Mouse (Mus musculus) ES-Bruce4 (cell line): ENCODE data around the gene Tnfrsf12a. TPM values are rescaled to one million over a fixed set of nuclear protein-coding genes. Genes with fewer than 3 reads are reported as not detected.
A peak's percentile ranks its signal among the peaks of the same experiment; 100 is the strongest.

Experiments used
- H3K27ac ChIP-seq: 2 replicates; pipeline ENCODE4 v1.5.1; 2012; ENCODE audit warnings: low read length, inconsistent platforms; ENCODE audit not compliant: insufficient read depth
- H3K27me3 ChIP-seq: 2 replicates; pipeline ENCODE4 v1.6.1; 2012; ENCODE audit warnings: mild to moderate bottlenecking, low read length, inconsistent platforms; ENCODE audit not compliant: control insufficient read depth, poor library complexity, insufficient read depth, severe bottlenecking
- H3K36me3 ChIP-seq: 2 replicates; pipeline ENCODE4 v1.6.1; 2012; ENCODE audit warnings: inconsistent platforms, mild to moderate bottlenecking, low read length, moderate library complexity; ENCODE audit not compliant: control insufficient read depth, poor library complexity, insufficient read depth, severe bottlenecking
- H3K4me1 ChIP-seq: one replicate; pipeline ENCODE4 v1.8.1; 2011; ENCODE audit warnings: low read length; ENCODE audit not compliant: control insufficient read depth, insufficient read depth
- H3K4me3 ChIP-seq: 2 replicates; pipeline ENCODE4 v1.5.1; 2011; ENCODE audit warnings: low read depth, mild to moderate bottlenecking, low read length
- H3K9ac ChIP-seq: 2 replicates; pipeline ENCODE4 v1.6.1; 2012; ENCODE audit warnings: low read depth, mild to moderate bottlenecking, inconsistent platforms; ENCODE audit not compliant: poor library complexity, severe bottlenecking
- H3K9me3 ChIP-seq: replicated peaks from 2 replicates; pipeline ENCODE4 v1.6.1; 2012; ENCODE audit warnings: mild to moderate bottlenecking, low read length, inconsistent platforms; ENCODE audit not compliant: control insufficient read depth, poor library complexity, insufficient read depth, severe bottlenecking
- CTCF ChIP-seq: IDR thresholded peaks from one replicate; pipeline ENCODE4 v1.8.1; 2011; ENCODE audit warnings: low read depth, low read length
- EP300 ChIP-seq: IDR thresholded peaks from 2 replicates; pipeline ENCODE4 v1.6.1; 2011; ENCODE audit warnings: low read depth, low read length; ENCODE audit not compliant: insufficient read depth
- POLR2A ChIP-seq: IDR thresholded peaks from one replicate; pipeline ENCODE4 v1.8.1; 2011; ENCODE audit warnings: low read length; ENCODE audit not compliant: insufficient read depth
- polyA plus RNA-seq: library from polyadenylated mRNA; stranded (reverse); fragments of >200 nt; gene quantifications from 2 replicates; pipeline ENCODE4 v1.2.4, GENCODE M21; 2011; ENCODE audit warnings: low read depth; ENCODE audit not compliant: missing spikeins, insufficient read depth, insufficient read length

Tnfrsf12a gene
- polyA plus RNA-seq, 1 experiment = 51.7 TPM

- no peaks in the 10 kb centered on the region for H3K4me1 ChIP-seq
- H3K36me3 ChIP-seq = no peaks in the 10 kb centered on the region
- H3K4me3 ChIP-seq = no peak overlapping the region
- no peaks in the 10 kb centered on the region for H3K9me3 ChIP-seq
- no peaks in the 10 kb centered on the region for H3K27me3 ChIP-seq
- TF ChIP-seq CTCF (no peak), POLR2A (no peak), EP300 (no peak)
- H3K9ac ChIP-seq = no peak overlapping the region
- no peak overlapping the region for H3K27ac ChIP-seq
These were observed 25.9 kb downstream of the Tnfrsf12a start for GRCm38 (mm10) chr17:23651363-23651762.

DNA sequence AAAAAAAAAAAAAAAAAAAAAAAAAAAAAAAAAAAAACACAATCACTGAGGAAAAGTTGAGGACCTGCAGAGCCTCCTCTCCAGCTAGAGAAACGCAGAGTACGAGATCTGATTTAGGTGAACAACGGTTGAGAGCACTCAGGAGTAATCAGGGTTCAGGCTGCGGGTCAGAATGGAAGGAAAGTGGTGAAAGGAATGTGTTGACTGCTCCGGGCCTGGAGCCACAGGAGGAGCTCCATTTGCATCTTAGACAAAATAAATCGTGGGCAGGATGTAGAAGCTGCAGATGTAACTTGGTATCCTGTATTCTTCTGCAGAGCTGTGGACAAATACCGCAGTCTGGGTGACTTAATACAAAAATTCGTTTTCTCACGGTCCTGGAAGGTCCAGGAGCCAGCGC is 31.4 kb downstream of the Tnfrsf12a start:
- Histone ChIP-seq H3K4me3 (no peak overlapping the region), H3K27ac (no peak overlapping the region), H3K9me3 (no peaks in the 10 kb centered on the region), H3K9ac (no peak overlapping the region), H3K36me3 (no peaks in the 10 kb centered on the region), H3K4me1 (peaks cover 2% of the 10 kb centered on the region), H3K27me3 (no peaks in the 10 kb centered on the region)
- TF ChIP-seq POLR2A = no peak
- TF ChIP-seq CTCF = no peak
- no peak for TF ChIP-seq EP300

- H3K4me3 ChIP-seq = peak within 1 kb of the TSS; percentile 66
- H3K36me3 ChIP-seq = no peaks in the 10 kb centered on the region
- peaks cover 2% of the 10 kb centered on the region for H3K4me1 ChIP-seq
- H3K27me3 ChIP-seq = no peaks in the 10 kb centered on the region
- H3K27ac ChIP-seq = no peak within 1 kb of the TSS
- peak within 1 kb of the TSS; percentile 63 for H3K9ac ChIP-seq
- TF ChIP-seq EP300 (peak; percentile 25; the same call in 1 of the 2 replicates), CTCF (no peak)
- no peaks in the 10 kb centered on the region for H3K9me3 ChIP-seq
These were observed 32.4 kb downstream of the Tnfrsf12a start, which contains the start of gene Mmp25 for GRCm38 (mm10) chr17:23644613-23645495. Gene Mmp25, minus strand, starts transcription at chr17:23645277.

GRCm38 (mm10) chr17:23631241-23631640 is 46.0 kb downstream of the Tnfrsf12a start:
- Histone ChIP-seq H3K9me3 (no peaks in the 10 kb centered on the region), H3K27me3 (no peaks in the 10 kb centered on the region), H3K4me3 (peak overlapping the region; percentile 12; the same call in 1 of the 2 replicates), H3K36me3 (no peaks in the 10 kb centered on the region), H3K9ac (peak overlapping the region; percentile 14; the same call in 1 of the 2 replicates), H3K27ac (no peak overlapping the region), H3K4me1 (peaks cover 4% of the 10 kb centered on the region)
- no peak for TF ChIP-seq EP300
- no peak for TF ChIP-seq CTCF
- no peak for TF ChIP-seq POLR2A

DNA sequence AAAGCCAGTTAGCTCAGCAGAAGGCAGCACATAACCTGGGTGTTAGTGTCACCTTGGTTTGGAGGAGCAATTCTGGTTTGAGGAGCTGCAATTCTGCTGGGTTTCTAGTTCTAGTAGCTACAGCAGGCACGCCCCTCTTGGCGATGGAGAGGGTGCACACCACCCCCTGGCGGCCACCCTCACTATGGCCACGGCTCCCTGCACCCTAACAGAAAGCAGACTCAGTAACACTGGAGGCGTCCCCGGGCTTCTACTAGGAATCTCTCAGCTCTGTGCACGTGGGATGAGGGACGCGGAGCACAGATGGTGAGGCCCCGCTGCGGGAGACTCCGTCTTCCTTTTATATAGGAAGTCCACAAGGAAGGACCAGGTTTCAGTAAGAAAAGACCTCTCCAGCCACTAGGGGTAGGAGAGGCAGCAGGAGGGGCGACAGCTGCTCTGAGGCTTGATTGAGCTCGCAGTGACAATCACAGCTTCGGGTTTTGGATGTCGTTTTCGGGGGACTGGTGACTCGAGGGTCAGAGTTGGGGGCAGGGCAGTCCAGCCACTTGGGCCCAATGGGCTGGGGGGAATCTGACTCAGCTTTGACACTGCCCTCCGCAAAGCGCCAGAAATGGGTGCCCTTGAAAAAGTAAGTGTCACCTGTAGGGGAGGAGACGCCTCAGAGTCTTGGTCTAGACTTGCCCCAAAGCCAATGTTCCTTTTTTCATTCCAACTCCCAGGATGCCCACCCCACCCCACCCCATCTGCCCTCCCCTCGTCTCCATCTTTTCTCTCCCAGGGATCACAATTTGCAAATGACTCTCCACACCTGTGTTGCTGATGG is 46.9 kb downstream of the Tnfrsf12a start:
- no peaks in the 10 kb centered on the region for H3K27me3 ChIP-seq
- TF ChIP-seq POLR2A = no peak
- TF ChIP-seq EP300 = 0 out of 2 replicates have a peak, but pooled peaks have one; percentile 11
- peak; percentile 92 for TF ChIP-seq CTCF
- no peaks in the 10 kb centered on the region for H3K36me3 ChIP-seq
- no peaks in the 10 kb centered on the region for H3K9me3 ChIP-seq
- peaks cover 4% of the 10 kb centered on the region for H3K4me1 ChIP-seq
- peak overlapping the region; percentile 14; the same call in 1 of the 2 replicates for H3K9ac ChIP-seq
- H3K4me3 ChIP-seq = peak overlapping the region; percentile 16; the same call in 1 of the 2 replicates
- no peak overlapping the region for H3K27ac ChIP-seq
